Mouse (Mus musculus) 3T3-L1 (cell line): Measurements from ENCODE around the gene Pde4d.

Experiments used
- DNase-seq: peaks from one replicate; pipeline ENCODE4 v3.0.0-alpha.2; 2015; ENCODE audit warnings: low read depth, low spot score

The Pde4d gene

GRCm38 (mm10) chr13:109623201-109623600 lies 1173.5 kb downstream of the Pde4d start:
- peak; percentile 68 for DNase-seq

GRCm38 (mm10) chr13:109624772-109625349 lies 1175.1 kb downstream of the Pde4d start:
- no peak for DNase-seq

DNA sequence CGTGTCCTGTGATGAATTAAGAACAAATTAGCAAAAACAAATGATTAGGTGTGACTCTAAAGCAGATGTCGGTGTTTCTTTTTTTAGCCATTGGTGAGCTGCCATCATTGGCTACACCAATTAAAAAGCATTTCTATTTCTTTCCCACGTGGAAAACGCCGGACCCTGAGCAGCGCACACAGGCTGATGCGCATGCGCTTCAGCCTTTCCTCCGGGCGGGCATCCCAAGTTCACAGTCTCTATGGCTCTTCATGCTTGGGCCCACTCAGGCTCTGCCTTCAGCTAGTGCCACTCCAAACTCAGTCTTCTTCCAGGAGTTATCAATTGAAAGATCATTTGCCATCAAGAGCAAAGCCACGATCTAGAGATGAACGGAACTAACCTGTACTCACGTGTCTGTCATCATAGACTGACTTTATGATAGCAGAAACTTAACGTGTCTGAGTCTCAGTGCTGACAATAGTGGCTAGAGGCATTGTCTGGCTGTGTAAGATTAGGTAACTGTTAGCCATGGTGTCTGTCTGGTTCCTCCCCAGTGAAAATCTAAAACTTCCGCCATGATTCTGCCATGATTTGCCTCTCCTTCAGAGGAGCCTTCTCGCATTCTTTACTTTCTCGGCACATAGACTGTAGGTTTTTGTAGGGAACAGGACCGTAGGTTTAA lies 1175.8 kb downstream of the Pde4d start:
- DNase-seq: no peak

GRCm38 (mm10) chr13:109627265-109627664 lies 1177.5 kb downstream of the Pde4d start:
- no peak for DNase-seq

- DNase-seq: no peak
Measured at GRCm38 (mm10) chr13:109628606-109629005, 1178.9 kb downstream of the Pde4d start.

- DNase-seq: no peak
Measured at GRCm38 (mm10) chr13:109629216-109629615, 1179.5 kb downstream of the Pde4d start.

GRCm38 (mm10) chr13:109631399-109632026 lies 1181.8 kb downstream of the Pde4d start:
- no peak for DNase-seq

DNA sequence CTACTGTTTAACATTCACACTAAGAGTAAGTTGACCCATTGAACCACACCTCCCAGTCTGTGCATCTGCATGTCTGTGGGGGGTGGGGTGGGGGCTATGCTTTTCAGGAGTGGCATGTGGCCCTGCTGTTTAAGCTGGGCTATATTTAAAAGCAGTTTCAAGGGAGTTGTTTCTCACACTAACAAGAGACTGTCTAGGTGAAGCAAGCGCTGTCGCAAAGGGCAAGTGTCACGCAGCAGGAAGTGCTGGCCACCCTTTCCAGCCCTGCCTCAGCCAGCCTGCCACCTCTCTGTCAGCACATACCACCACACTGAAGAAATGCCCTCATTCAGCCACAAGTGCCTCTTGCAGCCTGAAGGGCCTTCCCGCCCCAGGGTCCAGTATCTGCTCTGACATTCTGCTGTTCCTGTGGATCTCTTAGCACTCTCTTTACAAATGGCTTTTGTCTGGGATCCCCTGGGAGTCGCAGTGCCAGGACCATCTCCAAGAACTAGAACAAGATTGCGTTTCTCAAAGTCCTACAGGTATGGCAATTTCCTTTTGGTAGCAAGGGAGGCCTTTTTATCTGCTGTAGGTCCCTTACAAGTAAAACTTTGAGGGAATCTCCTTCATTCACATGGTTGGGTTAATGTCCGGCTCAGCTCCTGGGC lies 1182.8 kb downstream of the Pde4d start:
- DNase-seq: no peak

DNA sequence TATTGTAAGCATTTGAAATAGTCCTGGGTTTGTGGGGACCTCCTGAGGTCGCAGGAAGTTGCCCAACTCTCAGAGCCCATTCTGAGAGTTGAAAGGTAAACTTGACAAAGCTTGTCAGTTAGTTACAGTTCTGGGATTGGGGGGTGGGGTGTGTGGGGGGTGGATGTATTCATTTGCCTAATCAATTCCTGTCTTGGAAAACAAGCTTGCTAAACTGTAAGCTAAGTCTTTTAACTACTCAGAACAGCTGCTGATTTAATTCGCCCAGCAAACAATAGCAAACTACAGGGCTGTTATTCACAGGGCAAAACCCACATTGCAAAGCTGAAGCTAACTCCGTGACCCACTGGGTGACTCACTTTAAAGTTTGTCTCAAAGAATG lies 1183.3 kb downstream of the Pde4d start:
- DNase-seq: no peak

GRCm38 (mm10) chr13:109635901-109636520 lies 1186.3 kb downstream of the Pde4d start:
- no peak for DNase-seq

DNA sequence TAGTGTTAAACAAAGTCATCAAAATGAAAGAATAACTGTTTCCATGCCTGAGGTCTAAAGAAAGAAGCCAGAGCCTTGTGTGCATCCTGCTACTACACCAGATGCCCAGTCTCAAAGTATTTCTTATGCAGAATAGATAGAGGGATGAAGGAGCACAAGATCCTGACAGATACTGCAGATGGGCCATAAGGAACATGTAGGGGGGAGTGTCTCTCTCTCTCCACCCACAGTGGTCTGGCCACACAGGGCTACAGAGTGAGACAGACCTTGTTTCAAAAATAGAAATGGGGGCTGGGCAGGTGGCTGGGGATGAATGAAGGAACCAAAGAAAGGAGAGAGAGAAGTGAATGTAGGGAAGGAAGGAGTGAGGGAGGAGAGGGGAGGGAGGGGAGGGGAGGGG lies 1188.5 kb downstream of the Pde4d start:
- no peak for DNase-seq

DNA sequence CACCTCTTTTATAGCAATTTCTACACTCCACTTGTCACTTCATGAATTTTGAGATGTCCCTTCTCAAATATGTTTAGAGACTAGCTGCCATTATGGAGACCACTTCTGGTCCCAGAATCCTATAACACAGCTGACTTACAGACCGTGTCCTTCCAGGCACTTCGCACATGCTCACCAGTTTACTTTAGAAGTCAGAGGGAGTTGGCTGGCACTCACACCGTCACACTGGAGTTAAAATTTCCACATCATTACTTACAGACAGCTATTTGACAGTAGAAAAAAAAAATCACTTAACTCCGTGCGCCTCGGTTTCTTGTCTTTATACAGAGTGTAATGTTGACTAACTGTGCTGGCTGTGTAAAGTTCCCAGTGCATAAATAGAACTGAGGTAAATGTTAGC lies 1189.5 kb downstream of the Pde4d start:
- DNase-seq: no peak

- DNase-seq: no peak
Measured at GRCm38 (mm10) chr13:109641562-109641961, 1191.8 kb downstream of the Pde4d start.

DNA sequence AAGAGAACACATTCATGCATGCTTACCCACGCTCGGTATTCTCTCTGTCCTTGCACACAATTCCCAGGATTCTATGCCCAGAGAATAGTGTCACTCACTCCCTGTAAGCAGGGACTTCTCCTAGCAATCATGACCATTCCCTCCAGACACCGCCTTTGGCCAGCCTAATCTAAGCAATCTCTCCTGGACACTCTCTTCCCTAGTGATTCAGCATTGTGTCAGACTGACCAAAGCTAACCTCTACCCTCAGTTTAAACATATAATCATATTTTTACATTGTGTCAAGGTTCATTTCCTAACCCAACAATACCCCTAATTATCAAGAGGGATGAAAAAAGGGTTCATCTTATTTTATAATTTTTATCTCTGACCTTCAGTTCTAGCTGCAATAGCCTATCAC lies 1193.7 kb downstream of the Pde4d start:
- DNase-seq: peak; percentile 58

DNA sequence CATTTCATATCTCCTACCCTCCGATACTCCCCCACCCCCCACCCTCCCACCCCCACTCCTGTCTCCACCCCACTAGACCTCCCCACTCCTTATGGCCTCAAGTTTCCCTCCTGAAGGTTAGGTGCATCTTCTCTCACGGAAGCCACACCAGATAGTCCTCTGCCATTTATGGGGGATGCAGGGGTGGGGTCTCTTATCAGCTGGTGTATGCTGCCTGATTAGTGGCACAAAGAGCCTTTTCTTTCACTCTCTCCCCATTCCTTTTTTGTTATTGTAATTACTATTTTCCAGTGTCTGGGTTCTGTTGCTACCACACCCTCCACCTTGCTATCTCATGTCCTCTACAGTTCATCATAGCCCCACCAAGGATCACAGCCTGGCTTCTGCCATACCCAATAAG lies 1194.3 kb downstream of the Pde4d start:
- DNase-seq: no peak

DNA sequence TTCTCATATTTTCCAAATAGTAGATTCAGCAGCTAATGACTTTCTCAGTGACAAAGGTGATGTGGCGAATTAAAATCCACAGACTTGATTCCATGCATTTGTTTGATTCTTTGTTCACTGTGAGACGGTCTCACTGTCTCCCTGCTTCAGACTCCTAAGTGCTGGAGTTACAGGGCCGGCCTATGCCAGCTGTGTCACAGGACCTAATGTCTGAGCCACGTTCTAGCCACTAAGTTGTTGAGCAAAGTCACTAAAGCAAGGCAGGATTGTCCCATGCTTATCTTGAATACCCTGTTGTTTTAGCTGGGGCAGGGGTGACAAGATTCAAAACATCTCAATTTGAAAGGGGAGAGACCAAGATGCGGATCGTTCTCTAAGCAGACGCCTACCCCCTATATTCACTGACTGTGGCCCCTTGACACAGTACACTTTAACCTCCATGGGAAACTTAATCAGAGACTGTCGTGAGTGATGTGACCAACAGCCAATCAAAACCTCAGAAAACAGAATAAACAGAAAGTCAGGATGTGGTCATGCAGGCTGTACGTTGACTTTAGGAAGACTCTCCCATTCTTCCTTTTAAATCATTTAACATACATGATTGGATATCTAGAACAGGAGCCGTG lies 1195.6 kb downstream of the Pde4d start:
- DNase-seq: no peak

- DNase-seq: no peak
Measured at GRCm38 (mm10) chr13:109645910-109646284, 1196.1 kb downstream of the Pde4d start.

- no peak for DNase-seq
Measured at GRCm38 (mm10) chr13:109646597-109647232, 1197.0 kb downstream of the Pde4d start.

DNA sequence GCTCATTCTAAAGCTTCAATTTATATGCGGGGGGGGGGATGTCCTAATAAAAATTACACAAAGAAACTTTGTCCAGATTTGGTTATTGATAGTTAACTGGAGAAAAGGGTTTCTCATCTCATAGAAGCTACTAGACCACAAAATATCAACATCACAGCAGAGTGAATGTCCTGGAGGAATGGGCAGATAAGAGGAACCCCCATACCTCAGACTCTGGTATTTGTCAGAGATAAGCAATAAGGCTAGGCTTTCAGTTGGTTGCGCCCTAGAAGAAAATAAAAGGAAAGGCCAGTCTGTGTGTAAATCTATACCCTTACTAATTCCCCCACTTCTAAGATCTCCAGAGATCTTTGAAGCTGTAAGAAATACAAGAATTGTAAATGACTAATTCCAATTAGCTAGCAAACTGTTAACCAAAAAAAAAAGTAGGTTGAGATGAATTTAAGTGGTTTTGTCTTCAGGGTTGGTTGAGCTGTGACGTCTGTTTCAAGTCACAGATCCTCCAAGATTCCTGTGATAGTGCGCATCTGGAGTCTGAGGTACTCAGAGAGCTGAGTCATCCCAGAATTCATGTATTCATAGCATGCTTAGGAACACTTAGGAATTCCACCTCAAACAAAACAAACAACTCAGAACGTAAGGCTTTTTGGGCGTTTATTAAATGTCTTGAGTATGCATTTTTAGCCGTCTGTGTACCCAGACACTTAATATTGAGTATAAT lies 1197.9 kb downstream of the Pde4d start:
- DNase-seq: peak; percentile 68

DNA sequence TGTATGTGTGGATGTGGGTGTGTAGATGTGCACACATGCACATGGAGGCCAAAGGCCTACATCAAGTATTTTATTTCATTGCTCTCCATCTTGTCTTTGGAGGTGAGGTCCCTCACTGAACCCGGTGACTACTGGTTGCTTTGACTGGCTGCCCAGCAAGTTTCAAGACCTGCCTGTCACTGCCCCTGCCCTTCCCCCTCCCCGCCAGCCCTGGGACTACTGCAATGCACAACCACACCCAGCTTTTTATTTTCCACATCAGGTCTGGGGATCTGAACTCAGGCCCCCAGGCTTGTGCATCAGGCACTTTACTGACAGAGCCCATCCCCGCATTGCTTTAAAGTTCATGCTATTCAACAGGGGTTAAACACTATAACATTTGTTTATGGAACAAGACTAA lies 1198.6 kb downstream of the Pde4d start:
- no peak for DNase-seq
